Mouse (Mus musculus) heart, adult 2 months (tissue): ENCODE data around the gene Impg1. TPM values are rescaled to one million over a fixed set of nuclear protein-coding genes. Genes with fewer than 3 reads are reported as not detected.

Source experiments
- DNase-seq, 2 experiments: peaks; one replicate each; pipeline ENCODE4 v3.0.0; 2021
- H3K27ac ChIP-seq: fragments of 200-600 bp; 2 replicates; pipeline ENCODE4 v1.8.1; 2022
- H3K27me3 ChIP-seq: fragments of 200-500 bp; 2 replicates; pipeline ENCODE4 v1.6.1; 2012; ENCODE audit warnings: mild to moderate bottlenecking, low read length, inconsistent platforms, mixed read lengths; ENCODE audit not compliant: control insufficient read depth, insufficient read depth
- H3K36me3 ChIP-seq: fragments of 200-500 bp; 2 replicates; pipeline ENCODE4 v1.6.1; 2012; ENCODE audit warnings: low read length, inconsistent platforms; ENCODE audit not compliant: control insufficient read depth, insufficient read depth
- H3K4me1 ChIP-seq: fragments of 200-500 bp; 2 replicates; pipeline ENCODE4 v1.6.1; 2011; ENCODE audit warnings: low read length; ENCODE audit not compliant: control insufficient read depth, insufficient read depth
- H3K4me3 ChIP-seq: fragments of 200-600 bp; 2 replicates; pipeline ENCODE4 v1.8.1; 2022
- H3K79me2 ChIP-seq: fragments of 200-500 bp; replicated peaks from 2 replicates; pipeline ENCODE4 v1.6.1; 2012; ENCODE audit warnings: mild to moderate bottlenecking, inconsistent platforms, low read length, moderate library complexity, mixed read lengths; ENCODE audit not compliant: control insufficient read depth, insufficient read depth
- H3K9ac ChIP-seq: fragments of 200-500 bp; 2 replicates; pipeline ENCODE4 v1.6.1; 2012; ENCODE audit warnings: low read depth, mild to moderate bottlenecking, control low read depth, inconsistent platforms, low read length, mixed read lengths
- CTCF ChIP-seq: fragments of 200-600 bp; IDR thresholded peaks from 2 replicates; pipeline ENCODE4 v1.8.1; 2022; ENCODE audit warnings: antibody characterized with exemption, mild to moderate bottlenecking, moderate library complexity
- EP300 ChIP-seq: fragments of 200-500 bp; IDR thresholded peaks from 2 replicates; pipeline ENCODE4 v1.6.1; 2011; ENCODE audit warnings: low read depth, low read length, control low read depth; ENCODE audit not compliant: insufficient read depth
- POLR2A ChIP-seq: fragments of 200-500 bp; IDR thresholded peaks from 2 replicates; pipeline ENCODE4 v1.6.1; 2011; ENCODE audit warnings: mild to moderate bottlenecking, low read depth, low read length, control low read depth; ENCODE audit not compliant: insufficient read depth
- WGBS: fragments of 180-500 bp; shearing (Covaris S2); methylation state at CpG from one replicate; pipeline ENCODE4 v1.1.7; 2018; 5-methylcytosine and 5-hydroxymethylcytosine counted together
- intact Hi-C: fragments of 180-260 bp; cut with DNase I; formaldehyde crosslinking; loops from one replicate; pipeline ENCODE4 v1.15.1; 2025
- polyA plus RNA-seq: library from polyadenylated mRNA; depleted of rRNA; stranded (reverse); fragments of >200 nt; gene quantifications from 2 replicates; pipeline ENCODE4 v1.2.3, GENCODE M21; 2012
- total RNA-seq, 2 experiments: library from RNA; stranded (reverse); gene quantifications; 2 replicates each; pipeline ENCODE4 v1.2.3; 2021

Impg1 gene
- total and polyA plus RNA-seq, 3 experiments = not detected

- intact Hi-C loops = no loop called here
- Histone ChIP-seq H3K27me3 (no peaks in the 10 kb centered on the region), H3K36me3 (no peaks in the 10 kb centered on the region), H3K27ac (no peak overlapping the region), H3K4me1 (no peaks in the 10 kb centered on the region), H3K79me2 (no peaks in the 10 kb centered on the region), H3K4me3 (no peak overlapping the region), H3K9ac (no peak overlapping the region)
- WGBS = 96% methylated on average over 9 of the region's 9 CpGs
- no peak for DNase-seq
- TF ChIP-seq EP300 (no peak), CTCF (no peak), POLR2A (no peak)
These were observed 166.2 kb downstream of the Impg1 start for GRCm38 (mm10) chr9:80299031-80299430.

GRCm38 (mm10) chr9:80296086-80296485, 169.2 kb downstream of the Impg1 start:
- intact Hi-C loops = no loop called here
- Histone ChIP-seq H3K79me2 (no peaks in the 10 kb centered on the region), H3K9ac (no peak overlapping the region), H3K36me3 (no peaks in the 10 kb centered on the region), H3K4me1 (no peaks in the 10 kb centered on the region), H3K27me3 (no peaks in the 10 kb centered on the region), H3K4me3 (no peak overlapping the region), H3K27ac (no peak overlapping the region)
- TF ChIP-seq EP300 = no peak
- TF ChIP-seq CTCF = no peak
- no peak for TF ChIP-seq POLR2A
- no peak for DNase-seq
- WGBS = 39% methylated on average over 4 of the region's 4 CpGs

GRCm38 (mm10) chr9:80293056-80293584, 172.2 kb downstream of the Impg1 start:
- Histone ChIP-seq H3K27ac (no peak overlapping the region), H3K36me3 (no peaks in the 10 kb centered on the region), H3K27me3 (no peaks in the 10 kb centered on the region), H3K4me3 (no peak overlapping the region), H3K79me2 (no peaks in the 10 kb centered on the region), H3K4me1 (no peaks in the 10 kb centered on the region), H3K9ac (no peak overlapping the region)
- TF ChIP-seq EP300 = no peak
- TF ChIP-seq CTCF = peak; percentile 65
- no peak for TF ChIP-seq POLR2A
- intact Hi-C loops = no loop called here
- no peak for DNase-seq
- 61% methylated on average over 2 of the region's 2 CpGs for WGBS

GRCm38 (mm10) chr9:80286845-80287244, 178.4 kb downstream of the Impg1 start:
- Histone ChIP-seq H3K9ac (no peak overlapping the region), H3K79me2 (no peaks in the 10 kb centered on the region), H3K36me3 (no peaks in the 10 kb centered on the region; the same call in none of the 2 replicates), H3K27ac (no peak overlapping the region), H3K4me1 (no peaks in the 10 kb centered on the region), H3K4me3 (no peak overlapping the region), H3K27me3 (no peaks in the 10 kb centered on the region)
- intact Hi-C loops = no loop called here
- no peak for TF ChIP-seq CTCF
- no peak for TF ChIP-seq EP300
- TF ChIP-seq POLR2A = no peak
- WGBS = 93% methylated on average over 7 of the region's 7 CpGs
- DNase-seq = no peak

GRCm38 (mm10) chr9:80284539-80285174, 180.6 kb downstream of the Impg1 start:
- H3K4me3 ChIP-seq = no peak overlapping the region
- 84% methylated on average over 2 of the region's 2 CpGs for WGBS
- H3K79me2 ChIP-seq = no peaks in the 10 kb centered on the region
- intact Hi-C loops = no loop called here
- no peak for TF ChIP-seq POLR2A
- no peak for TF ChIP-seq EP300
- TF ChIP-seq CTCF = no peak
- no peaks in the 10 kb centered on the region; the same call in none of the 2 replicates for H3K36me3 ChIP-seq
- H3K27ac ChIP-seq = no peak overlapping the region
- no peaks in the 10 kb centered on the region for H3K4me1 ChIP-seq
- H3K27me3 ChIP-seq = no peaks in the 10 kb centered on the region
- no peak overlapping the region for H3K9ac ChIP-seq
- DNase-seq = no peak

GRCm38 (mm10) chr9:80282426-80282825, 182.9 kb downstream of the Impg1 start:
- H3K36me3 ChIP-seq = no peaks in the 10 kb centered on the region; the same call in none of the 2 replicates
- DNase-seq = no peak
- no peaks in the 10 kb centered on the region for H3K27me3 ChIP-seq
- H3K27ac ChIP-seq = no peak overlapping the region
- H3K4me3 ChIP-seq = no peak overlapping the region
- WGBS = over 99% methylated on average over 3 of the region's 3 CpGs
- H3K9ac ChIP-seq = no peak overlapping the region
- intact Hi-C loops = no loop called here
- H3K4me1 ChIP-seq = no peaks in the 10 kb centered on the region
- no peaks in the 10 kb centered on the region for H3K79me2 ChIP-seq
- TF ChIP-seq EP300 = no peak
- no peak for TF ChIP-seq POLR2A
- no peak for TF ChIP-seq CTCF
